Mouse (Mus musculus) bone marrow, adult 2 months (tissue): Measurements from ENCODE around the gene Oas1e.

ENCODE experiments used
- CTCF ChIP-seq: fragments of 200-500 bp; IDR thresholded peaks from 2 replicates; pipeline ENCODE4 v1.5.1; 2011; ENCODE audit warnings: low read length, control low read depth; ENCODE audit not compliant: control insufficient read depth, insufficient read depth
- POLR2A ChIP-seq: fragments of 200-500 bp; IDR thresholded peaks from 2 replicates; pipeline ENCODE4 v1.6.1; 2011; ENCODE audit warnings: low read depth, mild to moderate bottlenecking, control low read depth, low read length, borderline replicate concordance; ENCODE audit not compliant: control insufficient read depth

- no peak for TF ChIP-seq CTCF
- no peak for TF ChIP-seq POLR2A
Measured at GRCm38 (mm10) chr5:120765010-120765409, 30.3 kb downstream of the Oas1e start.
